Mouse (Mus musculus) lung, postnatal 4 days (tissue): ENCODE data around the gene Lrwd1.

ENCODE experiments used
- DNase-seq, 2 experiments: peaks; one replicate each; pipeline ENCODE4 v3.0.0; 2021

The Lrwd1 gene

GRCm38 (mm10) chr5:136135571-136136291 is at the start of gene Lrwd1, which contains the start of gene Alkbh4:
Lrwd1 (minus strand) TSS chr5:136136074.
Alkbh4 (plus strand) TSS chr5:136136146.
- DNase-seq = peak; percentile 97 to 98

GRCm38 (mm10) chr5:136183766-136184165 is 47.9 kb upstream of the Lrwd1 start:
- no peak for DNase-seq

- DNase-seq = no peak
Measured at GRCm38 (mm10) chr5:136182830-136183229, 47.0 kb upstream of the Lrwd1 start.

GRCm38 (mm10) chr5:136182049-136182448 is 46.2 kb upstream of the Lrwd1 start:
- DNase-seq = no peak

- no peak for DNase-seq
Measured at GRCm38 (mm10) chr5:136181197-136181596, 45.3 kb upstream of the Lrwd1 start.

GRCm38 (mm10) chr5:136179594-136179993 is 43.7 kb upstream of the Lrwd1 start:
- DNase-seq = peak in 1 of 2 experiments; percentile 12

GRCm38 (mm10) chr5:136173606-136174463 is 38.0 kb upstream of the Lrwd1 start:
- peak; percentile 87 to 94 for DNase-seq

- no peak for DNase-seq
Measured at GRCm38 (mm10) chr5:136172939-136173338, 37.1 kb upstream of the Lrwd1 start.

- DNase-seq = peak in 1 of 2 experiments; percentile 57
Measured at GRCm38 (mm10) chr5:136171363-136172341, 35.8 kb upstream of the Lrwd1 start.

GRCm38 (mm10) chr5:136170512-136171362 is 34.9 kb upstream of the Lrwd1 start, which contains the start of gene Orai2:
Orai2 (minus strand) TSS chr5:136170713.
- peak; percentile 89 to 91 for DNase-seq

- DNase-seq = peak; percentile 55 to 64
Measured at GRCm38 (mm10) chr5:136169626-136170511, 34.0 kb upstream of the Lrwd1 start.

GRCm38 (mm10) chr5:136168071-136168470 is 32.2 kb upstream of the Lrwd1 start:
- DNase-seq = no peak

- peak; percentile 26 to 35 for DNase-seq
Measured at GRCm38 (mm10) chr5:136167296-136167695, 31.4 kb upstream of the Lrwd1 start.

- DNase-seq = no peak
Measured at GRCm38 (mm10) chr5:136165246-136165645, 29.4 kb upstream of the Lrwd1 start.

- no peak for DNase-seq
Measured at GRCm38 (mm10) chr5:136163807-136164474, 28.1 kb upstream of the Lrwd1 start.

- DNase-seq = peak; percentile 40 to 83
Measured at GRCm38 (mm10) chr5:136160084-136160483, 24.2 kb upstream of the Lrwd1 start.

GRCm38 (mm10) chr5:136155399-136155798 is 19.5 kb upstream of the Lrwd1 start:
- peak in 1 of 2 experiments; percentile 77 for DNase-seq

GRCm38 (mm10) chr5:136152365-136152764 is 16.5 kb upstream of the Lrwd1 start:
- DNase-seq = no peak

- peak; percentile 41 to 47 for DNase-seq
Measured at GRCm38 (mm10) chr5:136149134-136149576, 13.3 kb upstream of the Lrwd1 start.

GRCm38 (mm10) chr5:136147704-136148103 is 11.8 kb upstream of the Lrwd1 start:
- DNase-seq = no peak
